Mouse (Mus musculus) MEL (cell line): ENCODE measurements at regions not wholly inside any gene's neighbourhood (a gene's known extent, or its start where the extent isn't known, plus 50 kb on each side); places are given as distances from the start of the nearest gene placed in this dataset.

Source experiments
- DNase-seq: peaks from one replicate; pipeline ENCODE4 v3.0.0; 2011; ENCODE audit warnings: low read depth, low spot score
- H3K27ac ChIP-seq: 2 replicates; pipeline ENCODE4 v1.5.1; 2012; ENCODE audit warnings: low read depth, mild to moderate bottlenecking, control low read depth, low read length, moderate library complexity; ENCODE audit not compliant: control insufficient read depth
- H3K27me3 ChIP-seq, 2 experiments: fragments of 150-350 bp in 1 of 2; sonication (generic) in 1 of 2; 2 replicates each; pipeline ENCODE4 v1.6.1; 2012; ENCODE audit warnings: low read length in 2 of 2, mild to moderate bottlenecking in 2 of 2, improper control_type of control experiment in 1 of 2, moderate library complexity in 1 of 2; ENCODE audit not compliant: insufficient read depth in 2 of 2, control insufficient read depth in 1 of 2
- H3K36me3 ChIP-seq, 2 experiments: 2 replicates each; pipeline ENCODE4 v1.6.1; 2012 to 2014; ENCODE audit warnings: low read length in 2 of 2, improper control_type of control experiment in 1 of 2, inconsistent platforms in 1 of 2, mild to moderate bottlenecking in 1 of 2; ENCODE audit not compliant: insufficient read depth in 2 of 2, control insufficient read depth in 1 of 2
- H3K4me1 ChIP-seq, 2 experiments: fragments of 150-350 bp in 1 of 2; sonication (generic) in 1 of 2; 2 replicates each; pipeline ENCODE4 v1.6.1; 2012; ENCODE audit warnings: low read length in 2 of 2, improper control_type of control experiment in 1 of 2, mild to moderate bottlenecking in 1 of 2; ENCODE audit not compliant: insufficient read depth in 2 of 2, control insufficient read depth in 1 of 2
- H3K4me3 ChIP-seq, 2 experiments: fragments of 150-350 bp in 1 of 2; sonication (generic) in 1 of 2; 2 replicates each; pipeline ENCODE4 v1.5.1; 2012; ENCODE audit warnings: low read depth in 2 of 2, low read length in 2 of 2, mild to moderate bottlenecking in 2 of 2, moderate library complexity in 2 of 2, control low read depth in 1 of 2, improper control_type of control experiment in 1 of 2; ENCODE audit not compliant: control insufficient read depth in 1 of 2, insufficient read depth in 1 of 2
- H3K79me2 ChIP-seq: 2 replicates; pipeline ENCODE4 v1.6.1; 2012; ENCODE audit warnings: mild to moderate bottlenecking, low read length, moderate library complexity; ENCODE audit not compliant: control insufficient read depth, poor library complexity, insufficient read depth
- H3K9ac ChIP-seq: 2 replicates; pipeline ENCODE4 v1.6.1; 2012; ENCODE audit warnings: low read depth, mild to moderate bottlenecking, control low read depth, low read length, moderate library complexity; ENCODE audit not compliant: control insufficient read depth, poor library complexity, severe bottlenecking
- H3K9me3 ChIP-seq: fragments of 150-350 bp; sonication (generic); replicated peaks from 2 replicates; pipeline ENCODE4 v1.6.1; 2012; ENCODE audit warnings: mild to moderate bottlenecking, low read length, improper control_type of control experiment, moderate library complexity; ENCODE audit not compliant: insufficient read depth
- CTCF ChIP-seq, 3 experiments: IDR thresholded peaks in 2 of 3; conservative IDR thresholded peaks in 1 of 3; 2 replicates each; pipeline ENCODE4 v1.5.1; 2011 to 2012; ENCODE audit warnings: low read length in 3 of 3, low read depth in 2 of 3, mild to moderate bottlenecking in 2 of 3, improper control_type of control experiment in 1 of 3, inconsistent platforms in 1 of 3, mixed read lengths in 1 of 3, moderate library complexity in 1 of 3; ENCODE audit not compliant: control insufficient read depth in 1 of 3, insufficient read depth in 1 of 3, poor library complexity in 1 of 3, severe bottlenecking in 1 of 3
- E2F4 ChIP-seq: IDR thresholded peaks from 2 replicates; pipeline ENCODE4 v1.6.1; 2011; ENCODE audit warnings: low read depth, low read length, improper control_type of control experiment, borderline replicate concordance
- ELF1 ChIP-seq: IDR thresholded peaks from 2 replicates; pipeline ENCODE4 v1.6.1; 2014; ENCODE audit warnings: low read depth, mild to moderate bottlenecking, inconsistent platforms, low read length, improper control_type of control experiment, moderate library complexity
- EP300 ChIP-seq, 2 experiments: IDR thresholded peaks; 2 replicates each; pipeline ENCODE4 v1.6.1; 2011; ENCODE audit warnings: improper control_type of control experiment in 2 of 2, low read length in 2 of 2, low read depth in 1 of 2, mild to moderate bottlenecking in 1 of 2
- ETS1 ChIP-seq: IDR thresholded peaks from 2 replicates; pipeline ENCODE4 v1.6.1; 2012; ENCODE audit warnings: low read depth, mild to moderate bottlenecking, inconsistent platforms, low read length, improper control_type of control experiment, moderate library complexity
- GABPA ChIP-seq: IDR thresholded peaks from 2 replicates; pipeline ENCODE4 v1.6.1; 2012; ENCODE audit warnings: low read depth, mild to moderate bottlenecking, inconsistent platforms, low read length, improper control_type of control experiment, moderate library complexity
- GATA1 ChIP-seq: IDR thresholded peaks from 2 replicates; pipeline ENCODE4 v1.6.1; 2011; ENCODE audit warnings: low read depth, low read length, improper control_type of control experiment
- HCFC1 ChIP-seq: IDR thresholded peaks from 2 replicates; pipeline ENCODE4 v1.6.1; 2012; ENCODE audit warnings: low read depth, mild to moderate bottlenecking, inconsistent platforms, low read length, improper control_type of control experiment, moderate library complexity
- JUND ChIP-seq: IDR thresholded peaks from 2 replicates; pipeline ENCODE4 v1.6.1; 2011; ENCODE audit warnings: low read depth, mild to moderate bottlenecking, improper control_type of control experiment, low read length
- KAT2A ChIP-seq: conservative IDR thresholded peaks from 2 replicates; pipeline ENCODE4 v1.6.1; 2012; ENCODE audit warnings: low read depth, low read length, improper control_type of control experiment, inconsistent platforms
- MYB ChIP-seq: IDR thresholded peaks from 2 replicates; pipeline ENCODE4 v1.6.1; 2011; ENCODE audit warnings: mild to moderate bottlenecking, low read depth, low read length, improper control_type of control experiment
- MYC ChIP-seq: IDR thresholded peaks from 2 replicates; pipeline ENCODE4 v1.6.1; 2011; ENCODE audit warnings: low read depth, mild to moderate bottlenecking, low read length, improper control_type of control experiment, moderate library complexity
- NRF1 ChIP-seq: IDR thresholded peaks from 2 replicates; pipeline ENCODE4 v1.6.1; 2014; ENCODE audit warnings: low read depth, mild to moderate bottlenecking, inconsistent platforms, low read length, improper control_type of control experiment, moderate library complexity; ENCODE audit not compliant: poor library complexity, insufficient read depth, severe bottlenecking
- POLR2A ChIP-seq, 2 experiments: IDR thresholded peaks; 2 replicates each; pipeline ENCODE4 v1.6.1; 2011 to 2012; ENCODE audit warnings: low read length in 2 of 2, mild to moderate bottlenecking in 2 of 2, control low read depth in 1 of 2, improper control_type of control experiment in 1 of 2, low read depth in 1 of 2, moderate library complexity in 1 of 2; ENCODE audit not compliant: control insufficient read depth in 1 of 2, insufficient read depth in 1 of 2, poor library complexity in 1 of 2
- POLR2AphosphoS2 ChIP-seq: IDR thresholded peaks from 2 replicates; pipeline ENCODE4 v1.6.1; 2011; ENCODE audit warnings: low read length, improper control_type of control experiment
- RCOR1 ChIP-seq: IDR thresholded peaks from 2 replicates; pipeline ENCODE4 v1.6.1; 2012; ENCODE audit warnings: low read depth, mild to moderate bottlenecking, inconsistent platforms, low read length, improper control_type of control experiment
- TAL1 ChIP-seq: IDR thresholded peaks from 2 replicates; pipeline ENCODE4 v1.6.1; 2012; ENCODE audit warnings: mild to moderate bottlenecking, inconsistent platforms, low read length, moderate library complexity, mixed read lengths
- TBP ChIP-seq: IDR thresholded peaks from 2 replicates; pipeline ENCODE4 v1.8.0; 2011; ENCODE audit warnings: low read depth, low read length, improper control_type of control experiment
- UBTF ChIP-seq: IDR thresholded peaks from 2 replicates; pipeline ENCODE4 v1.6.1; 2012; ENCODE audit warnings: low read depth, mild to moderate bottlenecking, inconsistent platforms, low read length, improper control_type of control experiment, moderate library complexity, borderline replicate concordance; ENCODE audit not compliant: insufficient read depth
- USF1 ChIP-seq: IDR thresholded peaks from 2 replicates; pipeline ENCODE4 v1.6.1; 2014; ENCODE audit warnings: low read depth, mild to moderate bottlenecking, inconsistent platforms, low read length, improper control_type of control experiment, moderate library complexity
- ZC3H11A ChIP-seq: IDR thresholded peaks from 2 replicates; pipeline ENCODE4 v1.6.1; 2012; ENCODE audit warnings: low read depth, mild to moderate bottlenecking, inconsistent platforms, low read length, improper control_type of control experiment
- ZKSCAN1 ChIP-seq: IDR thresholded peaks from 2 replicates; pipeline ENCODE4 v1.6.1; 2012; ENCODE audit warnings: low read depth, mild to moderate bottlenecking, inconsistent platforms, low read length, improper control_type of control experiment, moderate library complexity
- ZMIZ1 ChIP-seq: IDR thresholded peaks from 2 replicates; pipeline ENCODE4 v1.6.1; 2012; ENCODE audit warnings: low read depth, mild to moderate bottlenecking, inconsistent platforms, low read length, improper control_type of control experiment, moderate library complexity

DNA sequence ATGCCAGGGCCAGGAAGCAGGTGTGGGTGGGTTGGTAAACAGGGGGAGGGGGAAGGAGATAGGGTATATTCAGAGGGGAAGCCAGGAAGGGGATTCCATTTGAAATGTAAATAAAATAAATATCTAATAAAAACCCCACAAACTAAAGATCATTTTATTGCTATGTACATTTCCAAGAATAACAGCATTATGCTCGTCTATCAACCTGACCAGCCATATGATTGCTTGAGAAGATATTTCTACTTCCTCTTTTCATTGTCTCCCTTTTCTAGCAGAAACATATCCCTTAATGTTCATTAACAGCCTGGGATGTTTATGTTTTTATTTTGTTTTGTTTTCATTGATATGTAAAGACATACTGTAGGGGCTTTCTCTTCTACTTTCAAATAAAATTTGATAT lies 202.6 kb downstream of the Slitrk5 start (continued):
- TF ChIP-seq ZC3H11A, result 0 out of 2 replicates have a peak, but pooled peaks have one; percentile 11

DNA sequence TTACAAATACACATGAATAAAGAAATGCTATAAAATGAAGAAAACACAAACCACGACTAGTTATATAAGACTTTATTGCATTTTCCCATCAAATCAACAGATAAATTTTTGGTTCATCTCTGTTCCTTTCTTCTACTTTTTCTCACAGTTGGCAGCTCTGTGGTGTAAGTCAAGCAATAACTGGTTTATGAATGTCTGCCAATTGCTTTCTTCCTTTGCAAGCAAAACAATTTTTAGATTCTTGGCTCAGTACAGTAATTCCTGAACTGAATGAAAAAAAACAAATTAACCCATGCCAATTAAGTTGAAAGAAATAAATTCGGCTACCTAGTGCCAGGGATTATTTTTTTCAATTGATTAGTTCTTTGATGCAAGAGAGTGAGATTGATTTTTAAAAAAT lies 203.1 kb downstream of the Slitrk5 start:
- no peaks in the 10 kb centered on the region for H3K27me3 ChIP-seq
- DNase-seq, result peak; percentile 23
- no peaks in the 10 kb centered on the region for H3K9me3 ChIP-seq
- H3K27ac ChIP-seq, result no peak overlapping the region
- H3K4me1 ChIP-seq, result peaks cover 3 to 9% of the 10 kb centered on the region in 2 experiments; a peak in 3 of 4 replicates
- peaks cover 0 to 7% of the 10 kb centered on the region in 2 experiments; a peak in 2 of 4 replicates for H3K36me3 ChIP-seq
- no peak overlapping the region for H3K4me3 ChIP-seq
- no peak for TF ChIP-seq RCOR1
- no peak for TF ChIP-seq JUND
- TF ChIP-seq UBTF, result no peak
- TF ChIP-seq NRF1, result no peak
- TF ChIP-seq POLR2A (IDR thresholded peaks at IDR 0.05; ENCODE audit: control insufficient read depth in 1 of 2, insufficient read depth in 1 of 2, low read depth in 1 of 2, low read length in 2 of 2, poor library complexity in 1 of 2), result no peak
- TF ChIP-seq POLR2AphosphoS2, result no peak
- no peak for TF ChIP-seq E2F4
- no peak for TF ChIP-seq USF1
- no peak for TF ChIP-seq ELF1
- no peak for TF ChIP-seq GABPA
- TF ChIP-seq CTCF (IDR thresholded peaks at IDR 0.05 in 2 of 3, conservative IDR thresholded peaks at IDR 0.05 in 1 of 3; ENCODE audit: control insufficient read depth in 1 of 3, insufficient read depth in 1 of 3, low read depth in 2 of 3, low read length in 3 of 3, poor library complexity in 1 of 3, severe bottlenecking in 1 of 3), result no peak
- TF ChIP-seq MYC, result no peak
- TF ChIP-seq ZKSCAN1, result no peak
- TF ChIP-seq GATA1, result no peak
- no peak for TF ChIP-seq ETS1
- TF ChIP-seq MYB, result no peak
- H3K79me2 ChIP-seq, result no peaks in the 10 kb centered on the region
- no peak overlapping the region for H3K9ac ChIP-seq

DNA sequence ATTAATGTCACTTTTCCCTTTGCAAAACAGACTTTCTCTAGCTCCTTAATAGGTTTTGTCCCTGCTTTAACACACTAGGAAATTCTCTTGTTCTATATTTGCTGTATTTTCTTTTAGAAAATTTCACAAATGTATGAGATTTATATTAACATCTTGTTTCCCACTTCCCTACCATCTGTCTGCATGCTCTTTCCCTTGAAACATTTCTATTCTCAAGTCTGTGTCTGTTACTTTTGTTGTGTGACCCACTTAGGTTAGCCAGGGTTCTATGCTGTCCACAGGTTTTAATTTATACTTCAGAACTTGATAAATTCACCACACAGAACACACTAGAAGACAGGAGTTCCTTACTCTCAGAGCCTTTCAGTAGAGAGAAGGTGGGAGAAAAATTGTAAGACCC lies 209.1 kb downstream of the Slitrk5 start:
- no peak for DNase-seq
- H3K27me3 ChIP-seq, result no peaks in the 10 kb centered on the region
- no peak overlapping the region for H3K9ac ChIP-seq
- no peak overlapping the region for H3K27ac ChIP-seq
- H3K9me3 ChIP-seq, result no peaks in the 10 kb centered on the region
- no peaks in the 10 kb centered on the region for H3K79me2 ChIP-seq
- no peak overlapping the region for H3K4me3 ChIP-seq
- peaks cover 0 to 11% of the 10 kb centered on the region in 2 experiments; a peak in 2 of 4 replicates for H3K4me1 ChIP-seq
- peaks cover 0 to 4% of the 10 kb centered on the region in 2 experiments; a peak in 1 of 4 replicates for H3K36me3 ChIP-seq
- no peak for TF ChIP-seq TAL1
- no peak for TF ChIP-seq MYB
- TF ChIP-seq KAT2A, result no peak
- no peak for TF ChIP-seq TBP
- no peak for TF ChIP-seq GABPA
- TF ChIP-seq ZMIZ1, result no peak
- no peak for TF ChIP-seq HCFC1
- no peak for TF ChIP-seq UBTF
- no peak for TF ChIP-seq GATA1
- no peak for TF ChIP-seq EP300 (IDR thresholded peaks at IDR 0.05; ENCODE audit: low read depth in 1 of 2, low read length in 2 of 2)
- TF ChIP-seq RCOR1, result no peak
